Mouse (Mus musculus): ENCODE measurements around the gene Hivep3.

Gene Hivep3

GRCm38 (mm10) chr4:119977817-119978491 is 244.4 kb downstream of the Hivep3 start:
- DNase-seq (ENCODE audit: extremely low spot score), result no peak

- no peak for DNase-seq (ENCODE audit: extremely low spot score)
These were observed 245.8 kb downstream of the Hivep3 start for GRCm38 (mm10) chr4:119979238-119979829.

GRCm38 (mm10) chr4:119979918-119980317 is 246.3 kb downstream of the Hivep3 start:
- no peak for DNase-seq (ENCODE audit: extremely low spot score)

GRCm38 (mm10) chr4:119981047-119981720 is 247.6 kb downstream of the Hivep3 start:
- DNase-seq (ENCODE audit: extremely low spot score), result no peak

- no peak for DNase-seq (ENCODE audit: extremely low spot score)
These were observed 252.5 kb downstream of the Hivep3 start for GRCm38 (mm10) chr4:119986065-119986464.

GRCm38 (mm10) chr4:119986580-119987291 is 253.2 kb downstream of the Hivep3 start:
- no peak for DNase-seq (ENCODE audit: extremely low spot score)

- DNase-seq (ENCODE audit: extremely low spot score), result no peak
These were observed 253.9 kb downstream of the Hivep3 start for GRCm38 (mm10) chr4:119987376-119988087.

GRCm38 (mm10) chr4:119989031-119989693 is 255.6 kb downstream of the Hivep3 start:
- DNase-seq (ENCODE audit: extremely low spot score), result no peak

GRCm38 (mm10) chr4:119990346-119990745 is 256.8 kb downstream of the Hivep3 start:
- no peak for DNase-seq (ENCODE audit: extremely low spot score)

GRCm38 (mm10) chr4:119990841-119991240 is 257.3 kb downstream of the Hivep3 start:
- DNase-seq (ENCODE audit: extremely low spot score), result no peak

GRCm38 (mm10) chr4:119991758-119992157 is 258.2 kb downstream of the Hivep3 start:
- DNase-seq (ENCODE audit: extremely low spot score), result no peak

GRCm38 (mm10) chr4:119996377-119996776 is 262.8 kb downstream of the Hivep3 start:
- DNase-seq (ENCODE audit: extremely low spot score), result no peak

GRCm38 (mm10) chr4:119997351-119997750 is 263.8 kb downstream of the Hivep3 start:
- no peak for DNase-seq (ENCODE audit: extremely low spot score)

- DNase-seq (ENCODE audit: extremely low spot score), result no peak
These were observed 265.3 kb downstream of the Hivep3 start for GRCm38 (mm10) chr4:119998911-119999310.

- DNase-seq (ENCODE audit: extremely low spot score), result no peak
These were observed 267.3 kb downstream of the Hivep3 start for GRCm38 (mm10) chr4:120000881-120001280.

GRCm38 (mm10) chr4:120003006-120003405 is 269.4 kb downstream of the Hivep3 start:
- no peak for DNase-seq (ENCODE audit: extremely low spot score)

- DNase-seq (ENCODE audit: extremely low spot score), result no peak
These were observed 272.5 kb downstream of the Hivep3 start for GRCm38 (mm10) chr4:120006046-120006445.

GRCm38 (mm10) chr4:120007889-120008288 is 274.3 kb downstream of the Hivep3 start:
- no peak for DNase-seq (ENCODE audit: extremely low spot score)

GRCm38 (mm10) chr4:120009151-120009550 is 275.6 kb downstream of the Hivep3 start:
- DNase-seq (ENCODE audit: extremely low spot score), result no peak

GRCm38 (mm10) chr4:120011788-120012187 is 278.2 kb downstream of the Hivep3 start:
- no peak for DNase-seq (ENCODE audit: extremely low spot score)

- DNase-seq (ENCODE audit: extremely low spot score), result no peak
These were observed 279.3 kb downstream of the Hivep3 start for GRCm38 (mm10) chr4:120012891-120013290.
